Mouse (Mus musculus): ENCODE data around the gene St8sia4. TPM values are rescaled to one million over a fixed set of nuclear protein-coding genes. Genes with fewer than 3 reads are reported as not detected.

St8sia4 gene
- polyA plus RNA-seq, 1 experiment, result 0.31 TPM

DNA sequence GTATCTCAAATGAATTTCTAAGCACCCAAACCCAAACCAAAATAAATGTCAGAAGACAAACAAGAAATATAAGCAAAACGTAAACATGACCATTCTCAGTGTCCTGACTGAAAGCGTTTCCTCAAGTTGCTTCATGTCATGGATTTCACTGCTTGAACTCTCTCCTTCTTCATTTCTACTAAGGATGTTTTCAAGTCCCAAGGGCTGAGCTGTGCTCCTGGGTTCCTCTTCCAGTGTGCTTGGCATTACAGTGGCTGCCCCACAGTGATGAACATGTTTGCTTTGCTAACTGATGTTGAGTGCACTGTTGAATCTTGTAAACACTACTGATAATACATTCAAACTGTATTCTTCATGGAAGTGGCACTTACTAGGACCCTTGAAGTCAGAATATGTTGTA lies 76.3 kb downstream of the St8sia4 start:
- Histone ChIP-seq H3K36me3 (ENCODE audit: control insufficient read depth, insufficient read depth, low read length, poor library complexity, severe bottlenecking) (no peaks in the 10 kb centered on the region), H3K27me3 (ENCODE audit: control insufficient read depth, insufficient read depth, low read length, poor library complexity, severe bottlenecking) (no peaks in the 10 kb centered on the region), H3K9me3 (replicated peaks; ENCODE audit: control insufficient read depth, insufficient read depth, low read length, poor library complexity, severe bottlenecking) (no peaks in the 10 kb centered on the region), H3K4me1 (ENCODE audit: control insufficient read depth, insufficient read depth, low read length) (no peaks in the 10 kb centered on the region), H3K27ac (ENCODE audit: insufficient read depth, low read length) (no peak overlapping the region), H3K4me3 (ENCODE audit: low read depth, low read length) (no peak overlapping the region), H3K9ac (ENCODE audit: low read depth, poor library complexity, severe bottlenecking) (no peak overlapping the region)
- TF ChIP-seq EP300 (IDR thresholded peaks at IDR 0.05; ENCODE audit: insufficient read depth, low read depth, low read length), result no peak
- TF ChIP-seq CTCF (IDR thresholded peaks at IDR 0.05; ENCODE audit: low read depth, low read length), result no peak
- TF ChIP-seq POLR2A (IDR thresholded peaks at IDR 0.05; ENCODE audit: insufficient read depth, low read length), result no peak

DNA sequence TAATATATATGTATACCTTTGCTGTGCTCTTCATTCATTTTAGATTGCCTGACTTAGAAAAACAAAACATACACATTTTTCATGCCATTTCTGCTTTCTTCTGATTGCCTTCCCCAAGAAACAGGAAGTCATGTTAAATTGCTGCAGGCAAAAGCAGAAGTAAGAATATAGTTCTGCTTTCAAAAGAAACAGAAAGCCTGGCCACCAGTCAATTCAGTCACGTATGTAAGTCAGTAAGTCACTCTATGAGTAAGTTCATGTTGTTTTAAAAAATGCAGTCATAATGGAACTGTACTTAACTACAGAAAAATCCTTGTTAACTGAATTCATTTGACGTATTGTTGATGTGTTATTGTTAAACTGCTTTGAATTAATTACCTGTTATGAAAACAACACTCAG lies 77.3 kb downstream of the St8sia4 start:
- no peak overlapping the region for H3K27ac ChIP-seq (ENCODE audit: insufficient read depth, low read length)
- H3K4me3 ChIP-seq (ENCODE audit: low read depth, low read length), result no peak overlapping the region
- no peak for TF ChIP-seq POLR2A (IDR thresholded peaks at IDR 0.05; ENCODE audit: insufficient read depth, low read length)
- no peaks in the 10 kb centered on the region for H3K36me3 ChIP-seq (ENCODE audit: control insufficient read depth, insufficient read depth, low read length, poor library complexity, severe bottlenecking)
- no peaks in the 10 kb centered on the region for H3K27me3 ChIP-seq (ENCODE audit: control insufficient read depth, insufficient read depth, low read length, poor library complexity, severe bottlenecking)
- no peak overlapping the region for H3K9ac ChIP-seq (ENCODE audit: low read depth, poor library complexity, severe bottlenecking)
- no peaks in the 10 kb centered on the region for H3K4me1 ChIP-seq (ENCODE audit: control insufficient read depth, insufficient read depth, low read length)
- H3K9me3 ChIP-seq (replicated peaks; ENCODE audit: control insufficient read depth, insufficient read depth, low read length, poor library complexity, severe bottlenecking), result no peaks in the 10 kb centered on the region

DNA sequence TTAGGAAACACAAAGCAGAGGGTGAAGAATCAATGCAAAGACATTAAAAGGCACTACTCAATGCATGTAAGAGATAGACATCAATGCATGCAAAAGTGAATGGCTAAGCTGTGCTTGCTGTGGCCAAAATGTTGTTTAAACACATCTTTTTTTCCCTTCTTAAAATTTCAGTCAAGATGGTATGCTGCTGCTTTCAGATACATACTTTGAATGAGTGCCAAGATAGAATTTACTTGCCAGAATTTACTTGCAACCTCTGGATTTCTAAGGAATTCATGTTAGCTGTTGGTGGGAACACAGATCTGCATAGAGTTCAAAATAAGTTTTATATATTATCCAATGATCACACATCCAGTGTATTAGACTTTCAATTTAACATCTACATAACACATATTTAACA lies 77.9 kb downstream of the St8sia4 start:
- no peak overlapping the region for H3K4me3 ChIP-seq (ENCODE audit: low read depth, low read length)
- H3K27me3 ChIP-seq (ENCODE audit: control insufficient read depth, insufficient read depth, low read length, poor library complexity, severe bottlenecking), result no peaks in the 10 kb centered on the region
- no peaks in the 10 kb centered on the region for H3K4me1 ChIP-seq (ENCODE audit: control insufficient read depth, insufficient read depth, low read length)
- no peak overlapping the region for H3K27ac ChIP-seq (ENCODE audit: insufficient read depth, low read length)
- H3K9me3 ChIP-seq (replicated peaks; ENCODE audit: control insufficient read depth, insufficient read depth, low read length, poor library complexity, severe bottlenecking), result no peaks in the 10 kb centered on the region
- no peaks in the 10 kb centered on the region for H3K36me3 ChIP-seq (ENCODE audit: control insufficient read depth, insufficient read depth, low read length, poor library complexity, severe bottlenecking)
- H3K9ac ChIP-seq (ENCODE audit: low read depth, poor library complexity, severe bottlenecking), result no peak overlapping the region
- no peak for TF ChIP-seq EP300 (IDR thresholded peaks at IDR 0.05; ENCODE audit: insufficient read depth, low read depth, low read length)
- TF ChIP-seq CTCF (IDR thresholded peaks at IDR 0.05; ENCODE audit: low read depth, low read length), result no peak
- no peak for TF ChIP-seq POLR2A (IDR thresholded peaks at IDR 0.05; ENCODE audit: insufficient read depth, low read length)

DNA sequence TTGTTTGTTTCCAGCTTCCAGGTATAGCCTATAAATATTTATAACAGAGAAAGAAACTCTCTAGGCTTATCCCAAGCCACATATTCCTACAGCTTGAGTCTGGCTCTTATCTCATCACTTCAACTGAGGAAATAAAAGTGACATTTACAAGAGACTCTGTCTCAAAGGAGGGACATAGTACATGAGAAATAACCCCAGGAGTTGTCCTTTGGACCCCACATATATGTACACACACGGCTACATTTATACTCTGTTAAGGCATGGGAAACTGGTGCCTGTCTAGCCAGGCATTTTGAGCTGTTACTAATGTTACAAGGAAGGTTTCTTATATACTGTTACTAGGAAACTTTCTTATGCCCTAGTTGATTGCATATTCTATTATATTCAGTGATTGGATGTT lies 84.1 kb downstream of the St8sia4 start:
- TF ChIP-seq EP300 (IDR thresholded peaks at IDR 0.05; ENCODE audit: insufficient read depth, low read depth, low read length) (no peak), CTCF (IDR thresholded peaks at IDR 0.05; ENCODE audit: low read depth, low read length) (no peak), POLR2A (IDR thresholded peaks at IDR 0.05; ENCODE audit: insufficient read depth, low read length) (no peak)
- no peak overlapping the region for H3K4me3 ChIP-seq (ENCODE audit: low read depth, low read length)
- no peaks in the 10 kb centered on the region for H3K36me3 ChIP-seq (ENCODE audit: control insufficient read depth, insufficient read depth, low read length, poor library complexity, severe bottlenecking)
- H3K9me3 ChIP-seq (replicated peaks; ENCODE audit: control insufficient read depth, insufficient read depth, low read length, poor library complexity, severe bottlenecking), result no peaks in the 10 kb centered on the region
- no peaks in the 10 kb centered on the region for H3K27me3 ChIP-seq (ENCODE audit: control insufficient read depth, insufficient read depth, low read length, poor library complexity, severe bottlenecking)
- H3K4me1 ChIP-seq (ENCODE audit: control insufficient read depth, insufficient read depth, low read length), result no peaks in the 10 kb centered on the region
- H3K27ac ChIP-seq (ENCODE audit: insufficient read depth, low read length), result no peak overlapping the region
- H3K9ac ChIP-seq (ENCODE audit: low read depth, poor library complexity, severe bottlenecking), result no peak overlapping the region

DNA sequence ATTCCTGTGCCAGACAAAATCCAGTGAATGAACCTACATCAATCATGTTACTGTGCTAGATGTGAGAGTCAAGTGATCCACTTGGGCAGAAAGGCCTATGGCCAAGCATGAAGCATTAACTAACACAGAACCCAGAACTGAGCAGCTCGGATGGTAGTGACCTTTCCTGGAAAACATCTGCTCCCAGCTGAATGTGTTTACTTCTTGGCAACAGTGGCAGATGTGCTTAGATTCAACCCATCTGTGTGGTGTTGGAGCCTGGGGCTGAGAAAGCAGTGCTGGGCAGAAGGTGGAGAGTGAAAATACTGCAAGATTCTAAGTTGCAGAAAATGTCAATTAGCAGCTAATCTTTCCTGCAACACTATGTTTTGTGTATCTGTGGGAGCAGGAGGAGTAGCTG lies 85.1 kb downstream of the St8sia4 start:
- no peak overlapping the region for H3K9ac ChIP-seq (ENCODE audit: low read depth, poor library complexity, severe bottlenecking)
- H3K4me1 ChIP-seq (ENCODE audit: control insufficient read depth, insufficient read depth, low read length), result no peaks in the 10 kb centered on the region
- TF ChIP-seq CTCF (IDR thresholded peaks at IDR 0.05; ENCODE audit: low read depth, low read length) (no peak), EP300 (IDR thresholded peaks at IDR 0.05; ENCODE audit: insufficient read depth, low read depth, low read length) (no peak), POLR2A (IDR thresholded peaks at IDR 0.05; ENCODE audit: insufficient read depth, low read length) (no peak)
- H3K27ac ChIP-seq (ENCODE audit: insufficient read depth, low read length), result no peak overlapping the region
- H3K4me3 ChIP-seq (ENCODE audit: low read depth, low read length), result no peak overlapping the region
- H3K27me3 ChIP-seq (ENCODE audit: control insufficient read depth, insufficient read depth, low read length, poor library complexity, severe bottlenecking), result no peaks in the 10 kb centered on the region
- no peaks in the 10 kb centered on the region for H3K9me3 ChIP-seq (replicated peaks; ENCODE audit: control insufficient read depth, insufficient read depth, low read length, poor library complexity, severe bottlenecking)
- no peaks in the 10 kb centered on the region for H3K36me3 ChIP-seq (ENCODE audit: control insufficient read depth, insufficient read depth, low read length, poor library complexity, severe bottlenecking)

DNA sequence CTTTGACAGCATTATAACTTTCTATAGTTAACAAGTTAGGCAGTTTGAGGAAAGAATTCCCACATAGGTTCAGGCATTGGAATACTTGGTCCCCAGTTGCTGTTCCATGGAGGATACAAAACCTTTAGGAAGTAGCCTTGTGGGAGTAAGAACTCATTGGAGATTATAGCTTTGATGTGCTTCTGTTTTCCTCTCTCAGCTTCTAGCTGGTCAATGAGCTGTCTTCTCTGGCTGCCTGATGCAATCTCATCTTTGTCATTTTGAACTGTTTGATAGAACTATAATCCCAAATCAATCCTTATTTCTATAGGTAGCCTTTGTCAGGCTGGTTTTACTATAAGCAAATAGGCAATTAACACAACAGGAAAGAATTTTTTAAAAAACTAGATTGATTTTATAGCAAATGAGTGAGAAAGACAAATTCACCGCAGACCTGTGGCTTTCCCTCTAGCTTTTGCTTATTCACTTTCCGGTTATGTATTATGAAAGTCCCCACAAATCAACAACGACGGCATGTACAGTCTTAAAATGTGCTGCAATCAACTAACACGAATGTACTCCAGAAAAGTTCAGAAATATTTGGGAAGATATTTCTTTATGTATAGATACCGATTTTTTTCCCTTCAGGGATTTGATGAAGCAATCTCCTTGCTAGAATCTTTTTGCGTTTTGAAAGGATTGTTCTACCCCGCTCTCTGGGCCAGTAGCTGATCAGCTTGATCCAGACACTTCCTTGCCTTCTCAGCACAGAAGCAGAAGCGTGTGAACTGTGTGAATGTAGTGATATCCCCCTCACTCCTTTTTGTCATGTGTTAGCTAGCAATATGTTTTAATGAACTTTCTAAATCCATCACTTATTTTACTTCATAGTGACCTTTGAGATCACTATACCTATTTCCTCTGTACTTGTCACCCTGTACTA lies 94.5 kb downstream of the St8sia4 start:
- no peaks in the 10 kb centered on the region for H3K9me3 ChIP-seq (replicated peaks; ENCODE audit: control insufficient read depth, insufficient read depth, low read length, poor library complexity, severe bottlenecking)
- H3K27ac ChIP-seq (ENCODE audit: insufficient read depth, low read length), result no peak overlapping the region
- no peak for TF ChIP-seq CTCF (IDR thresholded peaks at IDR 0.05; ENCODE audit: low read depth, low read length)
- TF ChIP-seq EP300 (IDR thresholded peaks at IDR 0.05; ENCODE audit: insufficient read depth, low read depth, low read length), result no peak
- no peak for TF ChIP-seq POLR2A (IDR thresholded peaks at IDR 0.05; ENCODE audit: insufficient read depth, low read length)
- H3K4me3 ChIP-seq (ENCODE audit: low read depth, low read length), result no peak overlapping the region
- H3K27me3 ChIP-seq (ENCODE audit: control insufficient read depth, insufficient read depth, low read length, poor library complexity, severe bottlenecking), result no peaks in the 10 kb centered on the region
- H3K36me3 ChIP-seq (ENCODE audit: control insufficient read depth, insufficient read depth, low read length, poor library complexity, severe bottlenecking), result no peaks in the 10 kb centered on the region
- no peak overlapping the region for H3K9ac ChIP-seq (ENCODE audit: low read depth, poor library complexity, severe bottlenecking)
- H3K4me1 ChIP-seq (ENCODE audit: control insufficient read depth, insufficient read depth, low read length), result no peaks in the 10 kb centered on the region

Data from ES-Bruce4 (cell line).